Mouse (Mus musculus): Measurements from ENCODE around the gene Far2. TPM values are rescaled to one million over a fixed set of nuclear protein-coding genes. Genes with fewer than 3 reads are reported as not detected.

The Far2 gene
- polyA plus RNA-seq, 2 experiments: 0.68 to 2.3 TPM

- no peak for ATAC-seq (ENCODE audit: low FRiP score, low read depth)
Observed at GRCm38 (mm10) chr6:148047650-148047988, 560 bp downstream of the Far2 start.

GRCm38 (mm10) chr6:148063131-148063530 lies 16.1 kb downstream of the Far2 start:
- H3K4me3 ChIP-seq (replicated peaks; ENCODE audit: low read length): no peak overlapping the region
- no peaks in the 10 kb centered on the region for H3K4me1 ChIP-seq (ENCODE audit: control insufficient read depth, insufficient read depth, low read length)
- ATAC-seq (ENCODE audit: low FRiP score, low read depth) (no peak), DNase-seq (ENCODE audit: low spot score) (no peak)
- no peak for TF ChIP-seq POLR2A (IDR thresholded peaks at IDR 0.05; ENCODE audit: borderline replicate concordance, extremely low read depth, insufficient read depth, insufficient read length)
- H3K27me3 ChIP-seq (ENCODE audit: control insufficient read depth, insufficient read depth, low read length): no peaks in the 10 kb centered on the region
- WGBS: 89% methylated on average over 3 of the region's 3 CpGs
- H3K4me2 ChIP-seq (replicated peaks; ENCODE audit: low read depth, low read length, severe bottlenecking): no peak overlapping the region
- H3K9ac ChIP-seq (ENCODE audit: low read depth, low read length, severe bottlenecking): no peak overlapping the region
- no peaks in the 10 kb centered on the region for H3K36me3 ChIP-seq (ENCODE audit: control insufficient read depth, insufficient read depth, low read length)
- no peak overlapping the region for H3K27ac ChIP-seq (replicated peaks; ENCODE audit: low read depth, low read length)
- no peaks in the 10 kb centered on the region for H3K9me3 ChIP-seq (ENCODE audit: control insufficient read depth, low read length)

More at GRCm38 (mm10) chr6:148047650-148047988, 560 bp downstream of the Far2 start:
- Histone ChIP-seq H3K27me3 (ENCODE audit: control insufficient read depth, insufficient read depth, low read length) (peaks cover 7% of the 10 kb centered on the region), H3K4me2 (replicated peaks; ENCODE audit: low read depth, low read length, severe bottlenecking) (peak overlapping the region; percentile 77), H3K27ac (replicated peaks; ENCODE audit: low read depth, low read length) (no peak overlapping the region), H3K36me3 (ENCODE audit: control insufficient read depth, insufficient read depth, low read length) (no peaks in the 10 kb centered on the region), H3K9me3 (ENCODE audit: control insufficient read depth, low read length) (no peaks in the 10 kb centered on the region), H3K9ac (ENCODE audit: low read depth, low read length, severe bottlenecking) (peak overlapping the region; percentile 48; the same call in 1 of the 2 replicates), H3K4me3 (replicated peaks; ENCODE audit: low read length) (peak overlapping the region; percentile 38), H3K4me1 (ENCODE audit: control insufficient read depth, insufficient read depth, low read length) (no peaks in the 10 kb centered on the region)
- DNase-seq (ENCODE audit: low spot score): no peak
- TF ChIP-seq POLR2A (IDR thresholded peaks at IDR 0.05; ENCODE audit: borderline replicate concordance, extremely low read depth, insufficient read depth, insufficient read length): no peak

GRCm38 (mm10) chr6:148066267-148066666 lies 19.2 kb downstream of the Far2 start:
- Histone ChIP-seq H3K27me3 (ENCODE audit: control insufficient read depth, insufficient read depth, low read length) (no peaks in the 10 kb centered on the region), H3K4me3 (replicated peaks; ENCODE audit: low read length) (no peak overlapping the region), H3K27ac (replicated peaks; ENCODE audit: low read depth, low read length) (no peak overlapping the region), H3K36me3 (ENCODE audit: control insufficient read depth, insufficient read depth, low read length) (no peaks in the 10 kb centered on the region), H3K4me2 (replicated peaks; ENCODE audit: low read depth, low read length, severe bottlenecking) (no peak overlapping the region), H3K4me1 (ENCODE audit: control insufficient read depth, insufficient read depth, low read length) (no peaks in the 10 kb centered on the region), H3K9ac (ENCODE audit: low read depth, low read length, severe bottlenecking) (no peak overlapping the region), H3K9me3 (ENCODE audit: control insufficient read depth, low read length) (no peaks in the 10 kb centered on the region)
- DNase-seq (ENCODE audit: low spot score) (no peak), ATAC-seq (ENCODE audit: low FRiP score, low read depth) (no peak)
- TF ChIP-seq POLR2A (IDR thresholded peaks at IDR 0.05; ENCODE audit: borderline replicate concordance, extremely low read depth, insufficient read depth, insufficient read length): no peak
- 81% methylated on average over 5 of the region's 5 CpGs for WGBS

- no peak for TF ChIP-seq POLR2A (IDR thresholded peaks at IDR 0.05; ENCODE audit: borderline replicate concordance, extremely low read depth, insufficient read depth, insufficient read length)
- Histone ChIP-seq H3K4me1 (ENCODE audit: control insufficient read depth, insufficient read depth, low read length) (no peaks in the 10 kb centered on the region), H3K27me3 (ENCODE audit: control insufficient read depth, insufficient read depth, low read length) (no peaks in the 10 kb centered on the region), H3K9ac (ENCODE audit: low read depth, low read length, severe bottlenecking) (no peak overlapping the region), H3K9me3 (ENCODE audit: control insufficient read depth, low read length) (no peaks in the 10 kb centered on the region), H3K4me3 (replicated peaks; ENCODE audit: low read length) (no peak overlapping the region), H3K4me2 (replicated peaks; ENCODE audit: low read depth, low read length, severe bottlenecking) (no peak overlapping the region), H3K27ac (replicated peaks; ENCODE audit: low read depth, low read length) (no peak overlapping the region), H3K36me3 (ENCODE audit: control insufficient read depth, insufficient read depth, low read length) (no peaks in the 10 kb centered on the region)
- no peak for DNase-seq (ENCODE audit: low spot score)
- 91% methylated on average over 4 of the region's 4 CpGs for WGBS
- no peak for ATAC-seq (ENCODE audit: low FRiP score, low read depth)
Observed at GRCm38 (mm10) chr6:148068786-148069185, 21.7 kb downstream of the Far2 start.

GRCm38 (mm10) chr6:148073599-148073998 lies 26.5 kb downstream of the Far2 start:
- DNase-seq (ENCODE audit: low spot score): no peak
- Histone ChIP-seq H3K27ac (replicated peaks; ENCODE audit: low read depth, low read length) (no peak overlapping the region), H3K4me1 (ENCODE audit: control insufficient read depth, insufficient read depth, low read length) (no peaks in the 10 kb centered on the region), H3K27me3 (ENCODE audit: control insufficient read depth, insufficient read depth, low read length) (no peaks in the 10 kb centered on the region), H3K9ac (ENCODE audit: low read depth, low read length, severe bottlenecking) (no peak overlapping the region), H3K4me3 (replicated peaks; ENCODE audit: low read length) (no peak overlapping the region), H3K36me3 (ENCODE audit: control insufficient read depth, insufficient read depth, low read length) (no peaks in the 10 kb centered on the region), H3K4me2 (replicated peaks; ENCODE audit: low read depth, low read length, severe bottlenecking) (no peak overlapping the region), H3K9me3 (ENCODE audit: control insufficient read depth, low read length) (no peaks in the 10 kb centered on the region)
- no peak for ATAC-seq (ENCODE audit: low FRiP score, low read depth)
- WGBS: 83% methylated on average over 3 of the region's 3 CpGs
- TF ChIP-seq POLR2A (IDR thresholded peaks at IDR 0.05; ENCODE audit: borderline replicate concordance, extremely low read depth, insufficient read depth, insufficient read length): no peak
